Mouse (Mus musculus): Measurements from ENCODE around the gene Olfr1357. TPM values are rescaled to one million over a fixed set of nuclear protein-coding genes. Genes with fewer than 3 reads are reported as not detected.

Olfr1357 gene
- total RNA-seq, 2 experiments from 2014 or later: not detected

GRCm38 (mm10) chr10:78583347-78583746 lies 34.5 kb downstream of the Olfr1357 start:
- DNase-seq (ENCODE audit: low spot score in 2 of 2): no peak

DNA sequence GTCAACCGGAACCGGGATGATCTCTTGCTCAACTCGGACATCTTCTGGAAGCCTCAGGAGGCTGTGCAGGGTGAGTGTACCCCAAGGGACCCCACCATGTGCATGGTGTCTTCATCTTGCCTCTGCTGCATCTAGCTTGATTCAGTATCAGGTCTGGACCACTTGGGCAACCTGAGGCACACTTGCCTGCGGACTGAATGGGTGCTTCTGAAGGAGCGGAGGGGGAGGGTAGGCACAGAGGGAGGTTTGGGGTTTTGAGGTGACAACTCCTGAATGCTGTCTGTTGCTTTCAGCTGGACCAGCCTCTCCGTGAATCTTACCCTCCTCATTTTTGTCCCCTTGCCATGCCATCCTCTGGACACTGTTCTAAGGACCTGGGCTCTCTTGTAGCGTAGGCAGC lies 36.8 kb downstream of the Olfr1357 start:
- DNase-seq (ENCODE audit: low spot score in 2 of 2): no peak

DNA sequence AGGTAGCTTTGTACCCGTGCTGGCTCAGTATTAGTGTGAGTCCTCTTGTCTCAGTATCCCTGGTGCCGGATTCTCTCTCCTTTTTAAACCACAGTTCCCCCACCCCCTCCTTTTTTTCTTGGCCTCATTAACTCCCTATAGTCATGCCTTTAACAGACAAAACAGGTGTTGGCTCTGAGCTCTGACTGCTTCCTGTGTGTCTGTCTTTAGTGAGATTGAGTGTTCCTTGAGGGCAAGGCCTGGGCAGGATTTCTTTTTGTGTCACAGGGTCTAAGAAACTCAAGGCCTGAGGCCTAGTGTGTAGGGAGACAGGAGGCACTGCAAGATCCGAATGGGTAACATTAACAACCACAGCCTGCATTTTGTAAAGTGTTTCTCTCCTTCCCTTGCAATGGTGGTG lies 39.7 kb downstream of the Olfr1357 start:
- no peak for DNase-seq (ENCODE audit: low spot score in 2 of 2)

GRCm38 (mm10) chr10:78576435-78577184 lies 41.3 kb downstream of the Olfr1357 start:
- no peak for DNase-seq (ENCODE audit: low spot score in 2 of 2)

DNA sequence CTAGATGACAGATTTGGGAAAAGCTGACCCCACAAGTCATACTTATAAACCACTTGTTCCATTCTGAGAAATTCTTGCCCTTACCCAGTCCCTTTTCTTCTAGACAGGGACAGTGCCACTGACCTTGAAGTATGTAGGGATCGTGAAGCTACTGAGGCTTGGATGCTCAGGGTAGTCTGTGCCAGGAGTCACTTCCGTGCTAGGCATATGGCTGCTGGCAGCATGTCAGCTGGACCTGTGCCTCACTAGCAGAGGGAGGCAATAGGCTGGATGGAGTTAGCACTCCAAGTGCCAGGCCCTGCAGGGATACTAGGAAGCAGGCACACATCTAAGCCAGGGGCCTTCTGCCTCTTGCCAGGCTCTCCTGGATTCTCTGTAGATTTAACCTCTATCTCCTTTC lies 42.2 kb downstream of the Olfr1357 start:
- peak in 1 of 2 experiments; percentile 42 for DNase-seq (ENCODE audit: low spot score in 2 of 2)

DNA sequence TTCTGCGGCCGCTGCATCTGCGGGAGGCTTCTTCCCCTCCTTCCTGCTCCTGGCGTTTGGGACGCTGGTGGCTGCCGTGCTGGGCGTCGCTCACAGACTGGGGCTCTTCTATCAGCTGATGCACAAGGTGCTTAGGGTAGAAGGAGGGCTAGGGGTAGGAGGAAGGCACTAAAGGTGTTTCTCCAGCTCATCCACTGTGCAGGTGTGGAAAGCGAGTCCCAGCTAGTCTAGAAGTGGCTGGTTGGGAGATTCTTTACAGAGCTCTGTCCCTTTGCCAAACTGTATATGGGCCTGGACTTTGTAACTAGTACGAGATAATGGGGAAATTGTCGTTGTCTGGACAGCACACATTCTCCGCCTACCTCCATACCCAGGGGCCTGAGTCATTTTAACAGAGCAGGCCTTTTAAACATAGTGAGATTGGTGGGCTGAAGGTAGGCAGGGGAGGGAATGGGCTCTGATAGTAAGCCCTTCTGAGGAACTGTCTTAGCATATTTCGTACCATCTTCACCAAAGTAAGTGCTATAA lies 42.7 kb downstream of the Olfr1357 start:
- DNase-seq (ENCODE audit: low spot score in 2 of 2): no peak

DNA sequence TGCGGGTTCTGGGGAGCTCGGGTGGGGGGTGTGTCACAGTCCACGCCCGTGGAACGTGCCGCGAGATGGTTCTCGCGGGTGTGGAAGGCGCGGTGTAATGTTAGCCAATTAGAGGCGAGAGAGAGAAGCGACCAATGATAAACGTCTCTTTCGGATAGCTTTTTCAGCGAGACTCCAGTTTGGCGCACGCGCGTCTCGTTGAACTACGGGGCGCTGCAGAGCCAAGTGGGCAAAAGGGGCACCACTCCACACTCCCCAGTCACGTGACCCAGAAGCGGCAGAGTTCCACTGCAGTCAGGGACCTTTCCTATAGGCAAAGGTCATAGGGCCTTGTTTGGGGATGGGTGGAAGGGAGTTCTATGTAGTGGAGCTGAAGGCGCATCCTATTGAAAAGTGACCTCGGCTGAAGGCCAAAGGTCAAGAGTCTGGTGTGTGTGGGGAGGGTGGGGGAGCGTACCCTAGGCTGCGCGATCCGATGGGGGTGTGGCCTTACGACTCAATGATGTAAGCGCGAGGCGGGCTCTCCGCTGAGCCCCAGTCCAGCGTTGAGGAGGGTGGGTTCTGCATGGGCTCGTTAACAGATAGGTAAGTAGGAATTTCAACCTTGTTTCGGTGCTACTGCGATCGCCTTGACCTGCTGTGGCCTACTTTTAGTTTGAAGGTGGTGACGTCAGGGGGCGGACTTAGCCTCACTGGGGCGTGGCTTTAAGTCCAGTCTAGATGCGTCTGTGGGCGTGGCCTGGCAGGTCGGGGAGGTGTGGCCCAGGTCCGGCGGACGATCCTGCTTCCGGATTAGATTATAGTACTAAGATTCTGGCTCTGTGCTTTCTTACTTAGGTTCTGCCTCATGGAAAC lies 43.4 kb downstream of the Olfr1357 start, which contains the start of gene Ilvbl:
Ilvbl (plus strand) TSS at position 97 of the 855 bp plus-strand sequence.
- DNase-seq (ENCODE audit: low spot score in 2 of 2): peak; percentile 76 to 94

DNA sequence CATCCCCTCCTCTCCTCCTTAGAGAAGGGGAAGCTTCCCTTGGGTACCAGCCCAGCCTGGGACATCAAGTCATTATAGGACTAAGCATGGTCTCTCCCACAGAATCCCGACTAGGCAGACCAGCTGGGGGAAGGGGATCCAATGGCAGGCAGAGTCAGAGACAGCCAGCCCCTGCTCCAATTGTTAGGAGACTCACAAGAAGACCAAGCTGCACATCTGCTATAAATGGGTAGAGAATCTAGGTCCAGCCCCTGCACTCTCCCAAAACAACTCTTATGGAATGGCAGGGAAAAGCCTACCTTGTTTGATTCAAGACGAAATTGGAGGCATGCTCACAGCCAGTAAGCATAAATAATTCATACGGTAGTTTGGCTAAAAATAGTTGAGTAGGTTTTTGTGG lies 44.6 kb downstream of the Olfr1357 start:
- DNase-seq (ENCODE audit: low spot score in 2 of 2): no peak

DNA sequence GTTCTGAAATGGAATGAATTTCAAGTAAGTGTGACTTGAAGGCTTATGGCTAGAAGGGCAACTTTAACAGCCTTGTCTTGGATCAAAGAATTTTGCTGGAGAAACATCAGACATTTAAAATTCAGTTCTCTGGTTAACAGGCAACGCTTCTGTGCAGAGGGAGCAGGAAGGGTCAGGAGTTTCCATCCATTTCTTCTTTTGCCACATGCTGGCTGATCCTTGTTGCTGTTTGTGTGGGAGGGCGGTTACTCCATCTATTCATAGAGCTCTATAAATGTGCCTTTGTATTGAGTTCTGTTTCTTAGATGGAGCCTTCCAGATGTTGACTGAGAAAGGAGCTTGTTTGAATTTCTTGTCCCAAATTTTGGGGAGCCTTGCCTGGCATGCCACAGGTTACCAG lies 47.0 kb downstream of the Olfr1357 start:
- no peak for DNase-seq (ENCODE audit: low spot score in 2 of 2)

DNA sequence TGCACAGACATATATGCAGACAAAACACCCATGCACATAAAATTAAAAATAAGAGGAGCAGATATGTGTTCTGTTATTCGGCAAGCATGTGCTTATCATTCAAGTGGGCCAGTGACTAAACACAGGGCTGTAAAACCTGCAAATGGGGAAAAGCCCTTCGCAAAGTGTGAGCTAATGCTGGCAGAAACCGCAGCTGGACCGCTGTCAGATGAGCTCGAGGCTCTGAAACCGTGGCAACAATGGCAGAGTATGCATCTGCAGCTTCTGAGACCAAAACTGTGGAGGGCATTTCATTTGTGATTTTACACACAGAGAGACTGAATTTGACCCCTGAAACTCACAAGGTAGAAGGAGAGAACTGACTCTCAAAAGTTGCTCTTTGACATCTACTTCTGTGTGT lies 47.5 kb downstream of the Olfr1357 start:
- DNase-seq (ENCODE audit: low spot score in 2 of 2): no peak

DNA sequence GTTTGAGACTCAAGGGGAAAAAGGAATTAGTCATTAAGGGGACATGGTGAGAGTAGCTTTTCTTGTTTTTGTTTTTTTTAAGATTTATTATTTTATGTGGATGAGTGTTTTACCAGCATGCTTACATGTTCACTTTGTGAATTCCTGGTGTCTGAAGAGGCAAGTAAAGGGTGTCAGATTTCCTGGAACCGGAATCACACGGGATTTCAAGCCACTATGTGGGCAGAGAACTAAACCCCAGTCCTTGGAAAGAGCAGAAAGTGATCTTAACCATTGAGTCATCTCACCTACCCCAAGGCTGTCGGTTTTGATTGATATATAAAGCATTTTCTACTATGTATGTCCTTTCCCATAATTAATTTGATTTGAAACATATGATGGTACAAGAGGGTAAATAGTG lies 48.2 kb downstream of the Olfr1357 start:
- DNase-seq (ENCODE audit: low spot score in 2 of 2): no peak

DNA sequence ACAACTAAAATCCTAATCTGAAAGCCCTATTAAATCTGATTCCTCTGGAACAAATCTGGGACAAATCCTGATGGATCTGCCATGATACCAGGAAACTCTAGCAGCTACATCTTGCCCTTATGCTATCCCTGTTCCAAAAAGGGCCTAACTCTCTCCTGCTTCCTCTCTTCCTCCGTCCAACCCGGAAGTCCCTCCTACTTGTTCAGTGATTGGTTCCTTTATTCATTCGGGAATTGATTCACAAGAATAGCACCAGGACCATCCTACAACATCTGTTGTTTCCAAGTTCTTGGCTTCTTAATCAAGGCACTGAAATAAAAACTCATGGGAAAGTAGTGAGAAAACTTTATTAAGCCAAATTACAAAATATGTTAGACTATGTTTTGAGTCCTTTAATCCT lies 48.7 kb downstream of the Olfr1357 start:
- no peak for DNase-seq (ENCODE audit: low spot score in 2 of 2)

- DNase-seq (ENCODE audit: low spot score in 2 of 2): no peak
Measured at GRCm38 (mm10) chr10:78565070-78565469, 52.8 kb downstream of the Olfr1357 start.

Other genes with a start within 250 kb of the Olfr1357 start
- 100 to 1,000 TPM; 113 to 119 TPM for gene Rrp1, start 205.0 kb downstream of the Olfr1357 start, total RNA-seq (2021)
- gene Cstb, start 192.4 kb downstream of the Olfr1357 start, total RNA-seq (2021): 10 to 100 TPM; 46.6 to 52.1 TPM
- gene Pdxk, start 153.1 kb downstream of the Olfr1357 start, total RNA-seq (2021): 1 to 10 TPM; 7.9 to 8.2 TPM
- not detected for gene Olfr1358, start 100.6 kb downstream of the Olfr1357 start, total RNA-seq (2021)
- 10 to 100 TPM; 27.9 to 40.1 TPM for gene Ilvbl, start 43.7 kb downstream of the Olfr1357 start, total RNA-seq (2021)
- gene Syde1, start 26.1 kb downstream of the Olfr1357 start, total RNA-seq (2021): 10 to 100 TPM; 19.6 to 20.9 TPM
- gene Casp14, start 100.2 kb upstream of the Olfr1357 start, total RNA-seq (2021): not detected
- not detected for gene Ccdc105, start 135.0 kb upstream of the Olfr1357 start, total RNA-seq (2021)
- gene Slc1a6, start 162.4 kb upstream of the Olfr1357 start, total RNA-seq (2021): under 1 TPM; 0.21 to 0.69 TPM
- not detected for gene Olfr1356, start 234.1 kb upstream of the Olfr1357 start, total RNA-seq (2021)

All from gastrocnemius, postnatal 4 days (tissue).